Mouse (Mus musculus) T-helper 17 cell (primary cell): Measurements from ENCODE around the gene Mpdu1.

ENCODE experiments used
- in situ Hi-C, 2 experiments: fragments of 300-600 bp; cut with MboI, MseI; formaldehyde crosslinking; loops; 1 replicate in 1 of 2; 2 replicates in 1 of 2; pipeline ENCODE4 v1.15.1; 2025; ENCODE audit warnings: high pct_unique_total_duplicates in 2 of 2

The Mpdu1 gene

GRCm38 (mm10) chr11:69692196-69692811 is 29.9 kb upstream of the Mpdu1 start:
- in situ Hi-C loops = loop anchor here in 1 of 2 experiments (5.0 kb wide), 1 partner anchor 50 kb away; no protein-coding TSS in a partner anchor

- in situ Hi-C loops = loop anchor here (5.0 kb wide), 2 partner anchors 52 to 187 kb away; partner anchors contain the start of gene Tmem95 (in 1 of the 2)
Observed at GRCm38 (mm10) chr11:69689891-69690290, 27.4 kb upstream of the Mpdu1 start.

GRCm38 (mm10) chr11:69687061-69687460 is 24.6 kb upstream of the Mpdu1 start:
- in situ Hi-C loops = loop anchor here in 1 of 2 experiments (5.0 kb wide), 1 partner anchor 190 kb away; the partner anchor contains the start of gene Tmem95

- in situ Hi-C loops = loop anchor here in 1 of 2 experiments (5.0 kb wide), 1 partner anchor 191 kb away; the partner anchor contains the start of gene Tmem95
Observed at GRCm38 (mm10) chr11:69686377-69686776, 23.9 kb upstream of the Mpdu1 start.

GRCm38 (mm10) chr11:69685526-69686148 is 23.2 kb upstream of the Mpdu1 start, which contains the start of gene Tnfsf13:
Gene Tnfsf13, minus strand, starts transcription at chr11:69685784.
- in situ Hi-C loops = loop anchor here in 1 of 2 experiments (5.0 kb wide), 1 partner anchor 192 kb away; the partner anchor contains the start of gene Tmem95

- in situ Hi-C loops = loop anchor here in 1 of 2 experiments (5.0 kb wide), 1 partner anchor 192 kb away; the partner anchor contains the start of gene Tmem95
Observed at GRCm38 (mm10) chr11:69684936-69685335, 22.5 kb upstream of the Mpdu1 start.

GRCm38 (mm10) chr11:69684128-69684745 is 21.8 kb upstream of the Mpdu1 start:
- in situ Hi-C loops = no loop called here

- in situ Hi-C loops = no loop called here
Observed at GRCm38 (mm10) chr11:69683576-69683975, 21.1 kb upstream of the Mpdu1 start.

- in situ Hi-C loops = no loop called here
Observed at GRCm38 (mm10) chr11:69682840-69683533, 20.5 kb upstream of the Mpdu1 start.

GRCm38 (mm10) chr11:69682209-69682839 is 19.9 kb upstream of the Mpdu1 start:
- in situ Hi-C loops = no loop called here

- in situ Hi-C loops = no loop called here
Observed at GRCm38 (mm10) chr11:69681314-69682208, 19.1 kb upstream of the Mpdu1 start, which contains the start of gene Senp3. Gene Senp3, minus strand, starts transcription at chr11:69682084.

GRCm38 (mm10) chr11:69680136-69680855 is 17.9 kb upstream of the Mpdu1 start:
- in situ Hi-C loops = no loop called here

- in situ Hi-C loops = no loop called here
Observed at GRCm38 (mm10) chr11:69679144-69679543, 16.7 kb upstream of the Mpdu1 start.

- in situ Hi-C loops = loop anchor here in 1 of 2 experiments (5.0 kb wide), 1 partner anchor 570 kb away; no protein-coding TSS in a partner anchor
Observed at GRCm38 (mm10) chr11:69672211-69672706, 9.8 kb upstream of the Mpdu1 start, which contains the start of gene Eif4a1. Gene Eif4a1, minus strand, starts transcription at chr11:69672423.

- in situ Hi-C loops = loop anchor here in 1 of 2 experiments (5.0 kb wide), 1 partner anchor 569 kb away; no protein-coding TSS in a partner anchor
Observed at GRCm38 (mm10) chr11:69671726-69672124, 9.3 kb upstream of the Mpdu1 start.

GRCm38 (mm10) chr11:69670786-69671725 is 8.6 kb upstream of the Mpdu1 start:
- in situ Hi-C loops = loop anchor here in 1 of 2 experiments (5.0 kb wide), 1 partner anchor 569 kb away; no protein-coding TSS in a partner anchor

GRCm38 (mm10) chr11:69666665-69667005 is 4.2 kb upstream of the Mpdu1 start:
- in situ Hi-C loops = no loop called here
